Mouse (Mus musculus): ENCODE measurements around the gene Cish.

Gene Cish

GRCm38 (mm10) chr9:107296016-107296040 lies at the start of gene Cish:
Cish (plus strand) TSS chr9:107296026.
- no peak for DNase-seq (ENCODE audit: low read depth, low spot score)

GRCm38 (mm10) chr9:107246170-107246569 lies 49.7 kb upstream of the Cish start:
- no peak for DNase-seq (ENCODE audit: low read depth, low spot score)

GRCm38 (mm10) chr9:107249154-107249553 lies 46.7 kb upstream of the Cish start:
- no peak for DNase-seq (ENCODE audit: low read depth, low spot score)

GRCm38 (mm10) chr9:107250416-107251337 lies 45.1 kb upstream of the Cish start:
- DNase-seq (ENCODE audit: low read depth, low spot score): no peak

- no peak for DNase-seq (ENCODE audit: low read depth, low spot score)
Observed at GRCm38 (mm10) chr9:107252164-107252563, 43.7 kb upstream of the Cish start.

- no peak for DNase-seq (ENCODE audit: low read depth, low spot score)
Observed at GRCm38 (mm10) chr9:107254476-107254875, 41.4 kb upstream of the Cish start.

GRCm38 (mm10) chr9:107254925-107255324 lies 40.9 kb upstream of the Cish start:
- no peak for DNase-seq (ENCODE audit: low read depth, low spot score)

- no peak for DNase-seq (ENCODE audit: low read depth, low spot score)
Observed at GRCm38 (mm10) chr9:107255596-107255995, 40.2 kb upstream of the Cish start.

- no peak for DNase-seq (ENCODE audit: low read depth, low spot score)
Observed at GRCm38 (mm10) chr9:107259571-107259970, 36.3 kb upstream of the Cish start.

GRCm38 (mm10) chr9:107260429-107260828 lies 35.4 kb upstream of the Cish start:
- no peak for DNase-seq (ENCODE audit: low read depth, low spot score)

GRCm38 (mm10) chr9:107260836-107261235 lies 35.0 kb upstream of the Cish start:
- no peak for DNase-seq (ENCODE audit: low read depth, low spot score)

GRCm38 (mm10) chr9:107261792-107262191 lies 34.0 kb upstream of the Cish start:
- DNase-seq (ENCODE audit: low read depth, low spot score): no peak

- DNase-seq (ENCODE audit: low read depth, low spot score): no peak
Observed at GRCm38 (mm10) chr9:107262375-107262774, 33.5 kb upstream of the Cish start.

GRCm38 (mm10) chr9:107263912-107264311 lies 31.9 kb upstream of the Cish start:
- no peak for DNase-seq (ENCODE audit: low read depth, low spot score)

GRCm38 (mm10) chr9:107264731-107265130 lies 31.1 kb upstream of the Cish start:
- DNase-seq (ENCODE audit: low read depth, low spot score): no peak

- no peak for DNase-seq (ENCODE audit: low read depth, low spot score)
Observed at GRCm38 (mm10) chr9:107267028-107267427, 28.8 kb upstream of the Cish start.

- DNase-seq (ENCODE audit: low read depth, low spot score): no peak
Observed at GRCm38 (mm10) chr9:107267721-107268402, 28.0 kb upstream of the Cish start.

- DNase-seq (ENCODE audit: low read depth, low spot score): no peak
Observed at GRCm38 (mm10) chr9:107269772-107270171, 26.1 kb upstream of the Cish start.

- no peak for DNase-seq (ENCODE audit: low read depth, low spot score)
Observed at GRCm38 (mm10) chr9:107271177-107271938, 24.5 kb upstream of the Cish start.

- DNase-seq (ENCODE audit: low read depth, low spot score): no peak
Observed at GRCm38 (mm10) chr9:107272284-107272683, 23.5 kb upstream of the Cish start.

GRCm38 (mm10) chr9:107273184-107273583 lies 22.6 kb upstream of the Cish start:
- DNase-seq (ENCODE audit: low read depth, low spot score): no peak

- no peak for DNase-seq (ENCODE audit: low read depth, low spot score)
Observed at GRCm38 (mm10) chr9:107274751-107275150, 21.1 kb upstream of the Cish start.

- no peak for DNase-seq (ENCODE audit: low read depth, low spot score)
Observed at GRCm38 (mm10) chr9:107275710-107276109, 20.1 kb upstream of the Cish start.

Data from WW6 (cell line).